Mouse (Mus musculus): ENCODE data around the gene Ptch1. TPM values are rescaled to one million over a fixed set of nuclear protein-coding genes. Genes with fewer than 3 reads are reported as not detected.

The Ptch1 gene
- total and polyA plus RNA-seq, 3 experiments, result 11.9 to 56.7 (median 40.8) TPM

GRCm38 (mm10) chr13:63592755-63593154 is 19.4 kb upstream of the Ptch1 start:
- no peak for DNase-seq (ENCODE audit: low spot score)
- ATAC-seq (ENCODE audit: extremely low read depth, insufficient number of reproducible peaks, low FRiP score, poor library complexity, severe bottlenecking), result no peak
- Histone ChIP-seq H3K4me1 (ENCODE audit: insufficient read depth, low read depth, low read length) (no peaks in the 10 kb centered on the region), H3K27me3 (ENCODE audit: insufficient read depth, low read length) (peaks cover 17% of the 10 kb centered on the region), H3K9me3 (replicated peaks) (no peaks in the 10 kb centered on the region), H3K36me3 (replicated peaks) (no peaks in the 10 kb centered on the region), H3K4me3 (ENCODE audit: low read depth, low read length) (no peak overlapping the region)
- TF ChIP-seq GATA1 (IDR thresholded peaks at IDR 0.05; ENCODE audit: borderline replicate concordance, low read length) (no peak), TAL1 (conservative IDR thresholded peaks at IDR 0.05; ENCODE audit: low read depth, low read length) (no peak), CTCF (IDR thresholded peaks at IDR 0.05; ENCODE audit: low read depth, low read length) (no peak), POLR2AphosphoS5 (IDR thresholded peaks at IDR 0.05; ENCODE audit: insufficient replicate concordance, low read depth, low read length) (no peak), GATA2 (IDR thresholded peaks at IDR 0.05; ENCODE audit: borderline replicate concordance, low read depth, low read length) (no peak)

- H3K4me3 ChIP-seq (ENCODE audit: low read depth, low read length), result no peak overlapping the region
- peaks cover 64% of the 10 kb centered on the region for H3K27me3 ChIP-seq (ENCODE audit: insufficient read depth, low read length)
- H3K4me1 ChIP-seq (ENCODE audit: insufficient read depth, low read depth, low read length), result no peaks in the 10 kb centered on the region
- DNase-seq (ENCODE audit: low spot score) (no peak), ATAC-seq (ENCODE audit: extremely low read depth, insufficient number of reproducible peaks, low FRiP score, poor library complexity, severe bottlenecking) (no peak)
- TF ChIP-seq CTCF (IDR thresholded peaks at IDR 0.05; ENCODE audit: low read depth, low read length), result no peak
- no peak for TF ChIP-seq TAL1 (conservative IDR thresholded peaks at IDR 0.05; ENCODE audit: low read depth, low read length)
- no peak for TF ChIP-seq GATA1 (IDR thresholded peaks at IDR 0.05; ENCODE audit: borderline replicate concordance, low read length)
- no peak for TF ChIP-seq POLR2AphosphoS5 (IDR thresholded peaks at IDR 0.05; ENCODE audit: insufficient replicate concordance, low read depth, low read length)
- no peak for TF ChIP-seq GATA2 (IDR thresholded peaks at IDR 0.05; ENCODE audit: borderline replicate concordance, low read depth, low read length)
- peaks cover 7% of the 10 kb centered on the region; the same call in 1 of the 2 replicates for H3K9me3 ChIP-seq (replicated peaks)
- H3K36me3 ChIP-seq (replicated peaks), result no peaks in the 10 kb centered on the region
These were observed 1.2 kb upstream of the Ptch1 start for GRCm38 (mm10) chr13:63574601-63575000.

- TF ChIP-seq GATA1 (IDR thresholded peaks at IDR 0.05; ENCODE audit: borderline replicate concordance, low read length) (no peak), POLR2AphosphoS5 (IDR thresholded peaks at IDR 0.05; ENCODE audit: insufficient replicate concordance, low read depth, low read length) (no peak), TAL1 (conservative IDR thresholded peaks at IDR 0.05; ENCODE audit: low read depth, low read length) (no peak), GATA2 (IDR thresholded peaks at IDR 0.05; ENCODE audit: borderline replicate concordance, low read depth, low read length) (no peak), CTCF (IDR thresholded peaks at IDR 0.05; ENCODE audit: low read depth, low read length) (no peak)
- no peak for DNase-seq (ENCODE audit: low spot score)
- peaks cover 62% of the 10 kb centered on the region for H3K27me3 ChIP-seq (ENCODE audit: insufficient read depth, low read length)
- H3K4me1 ChIP-seq (ENCODE audit: insufficient read depth, low read depth, low read length), result peaks cover 14% of the 10 kb centered on the region
- ATAC-seq (ENCODE audit: extremely low read depth, insufficient number of reproducible peaks, low FRiP score, poor library complexity, severe bottlenecking), result no peak
- H3K9me3 ChIP-seq (replicated peaks), result peaks cover 7% of the 10 kb centered on the region; the same call in 1 of the 2 replicates
- no peaks in the 10 kb centered on the region for H3K36me3 ChIP-seq (replicated peaks)
- no peak overlapping the region for H3K4me3 ChIP-seq (ENCODE audit: low read depth, low read length)
These were observed 744 bp downstream of the Ptch1 start for GRCm38 (mm10) chr13:63572453-63573255.

- H3K4me3 ChIP-seq (ENCODE audit: low read depth, low read length), result no peak overlapping the region
- no peak for ATAC-seq (ENCODE audit: extremely low read depth, insufficient number of reproducible peaks, low FRiP score, poor library complexity, severe bottlenecking)
- peaks cover 61% of the 10 kb centered on the region for H3K27me3 ChIP-seq (ENCODE audit: insufficient read depth, low read length)
- no peak for TF ChIP-seq GATA2 (IDR thresholded peaks at IDR 0.05; ENCODE audit: borderline replicate concordance, low read depth, low read length)
- no peak for TF ChIP-seq GATA1 (IDR thresholded peaks at IDR 0.05; ENCODE audit: borderline replicate concordance, low read length)
- no peak for TF ChIP-seq CTCF (IDR thresholded peaks at IDR 0.05; ENCODE audit: low read depth, low read length)
- no peak for TF ChIP-seq TAL1 (conservative IDR thresholded peaks at IDR 0.05; ENCODE audit: low read depth, low read length)
- TF ChIP-seq POLR2AphosphoS5 (IDR thresholded peaks at IDR 0.05; ENCODE audit: insufficient replicate concordance, low read depth, low read length), result no peak
- H3K9me3 ChIP-seq (replicated peaks), result peaks cover 7% of the 10 kb centered on the region; the same call in 1 of the 2 replicates
- DNase-seq (ENCODE audit: low spot score), result no peak
- H3K36me3 ChIP-seq (replicated peaks), result no peaks in the 10 kb centered on the region
- H3K4me1 ChIP-seq (ENCODE audit: insufficient read depth, low read depth, low read length), result peaks cover 17% of the 10 kb centered on the region
These were observed 1.3 kb downstream of the Ptch1 start for GRCm38 (mm10) chr13:63572111-63572452.

GRCm38 (mm10) chr13:63570456-63570855 is 2.9 kb downstream of the Ptch1 start:
- DNase-seq (ENCODE audit: low spot score), result no peak
- H3K9me3 ChIP-seq (replicated peaks), result peaks cover 7% of the 10 kb centered on the region; the same call in 1 of the 2 replicates
- H3K36me3 ChIP-seq (replicated peaks), result no peaks in the 10 kb centered on the region
- peaks cover 46% of the 10 kb centered on the region for H3K27me3 ChIP-seq (ENCODE audit: insufficient read depth, low read length)
- no peak for ATAC-seq (ENCODE audit: extremely low read depth, insufficient number of reproducible peaks, low FRiP score, poor library complexity, severe bottlenecking)
- no peak overlapping the region for H3K4me3 ChIP-seq (ENCODE audit: low read depth, low read length)
- peaks cover 17% of the 10 kb centered on the region for H3K4me1 ChIP-seq (ENCODE audit: insufficient read depth, low read depth, low read length)
- TF ChIP-seq GATA2 (IDR thresholded peaks at IDR 0.05; ENCODE audit: borderline replicate concordance, low read depth, low read length) (no peak), GATA1 (IDR thresholded peaks at IDR 0.05; ENCODE audit: borderline replicate concordance, low read length) (no peak), TAL1 (conservative IDR thresholded peaks at IDR 0.05; ENCODE audit: low read depth, low read length) (no peak), CTCF (IDR thresholded peaks at IDR 0.05; ENCODE audit: low read depth, low read length) (no peak), POLR2AphosphoS5 (IDR thresholded peaks at IDR 0.05; ENCODE audit: insufficient replicate concordance, low read depth, low read length) (no peak)

GRCm38 (mm10) chr13:63569396-63569756 is 4.0 kb downstream of the Ptch1 start:
- Histone ChIP-seq H3K9me3 (replicated peaks) (peaks cover 7% of the 10 kb centered on the region; the same call in 1 of the 2 replicates), H3K27me3 (ENCODE audit: insufficient read depth, low read length) (peaks cover 45% of the 10 kb centered on the region), H3K36me3 (replicated peaks) (no peaks in the 10 kb centered on the region), H3K4me3 (ENCODE audit: low read depth, low read length) (no peak overlapping the region), H3K4me1 (ENCODE audit: insufficient read depth, low read depth, low read length) (peaks cover 22% of the 10 kb centered on the region)
- TF ChIP-seq CTCF (IDR thresholded peaks at IDR 0.05; ENCODE audit: low read depth, low read length), result no peak
- no peak for TF ChIP-seq POLR2AphosphoS5 (IDR thresholded peaks at IDR 0.05; ENCODE audit: insufficient replicate concordance, low read depth, low read length)
- no peak for DNase-seq (ENCODE audit: low spot score)
- no peak for ATAC-seq (ENCODE audit: extremely low read depth, insufficient number of reproducible peaks, low FRiP score, poor library complexity, severe bottlenecking)

All from G1E (cell line).